Mouse (Mus musculus): ENCODE results near the gene Erlec1. TPM values are rescaled to one million over a fixed set of nuclear protein-coding genes. Genes with fewer than 3 reads are reported as not detected.

Gene Erlec1
- polyA plus RNA-seq (2015; fragmentation: Nextera tagmentation; extraction: Ambion mirVana) = 9.3 and 10.0 TPM in 2 replicates

GRCm38 (mm10) chr11:30954279-30954725, at the start of gene Erlec1:
Erlec1 (minus strand) TSS chr11:30954335.
- peaks cover 4% of the 10 kb centered on the region; the same call in 1 of the 2 replicates for H3K9me3 ChIP-seq
- H3K4me3 ChIP-seq = peak within 1 kb of the TSS; percentile 78
- H3K9ac ChIP-seq = peak within 1 kb of the TSS; percentile 80
- H3K27me3 ChIP-seq (replicated peaks) = no peaks in the 10 kb centered on the region
- peak within 1 kb of the TSS; percentile 86 for H3K27ac ChIP-seq
- peak; percentile 100 for ATAC-seq (replicated peaks)
- H3K4me1 ChIP-seq = peaks cover 18% of the 10 kb centered on the region
- WGBS = under 1% methylated on average over 40 of the region's 40 CpGs
- peaks cover 5% of the 10 kb centered on the region; the same call in 1 of the 2 replicates for H3K36me3 ChIP-seq (replicated peaks)
- H3K4me2 ChIP-seq = peak within 1 kb of the TSS; percentile 84

GRCm38 (mm10) chr11:31001169-31001908, 47.2 kb upstream of the Erlec1 start:
- 96% methylated on average over 4 of the region's 4 CpGs for WGBS
- no peaks in the 10 kb centered on the region for H3K4me1 ChIP-seq
- H3K27me3 ChIP-seq (replicated peaks) = no peaks in the 10 kb centered on the region
- no peak overlapping the region for H3K9ac ChIP-seq
- ATAC-seq (replicated peaks) = no peak
- no peaks in the 10 kb centered on the region for H3K9me3 ChIP-seq
- no peak overlapping the region for H3K4me2 ChIP-seq
- no peak overlapping the region for H3K4me3 ChIP-seq
- no peaks in the 10 kb centered on the region for H3K36me3 ChIP-seq (replicated peaks)
- no peak overlapping the region for H3K27ac ChIP-seq

DNA sequence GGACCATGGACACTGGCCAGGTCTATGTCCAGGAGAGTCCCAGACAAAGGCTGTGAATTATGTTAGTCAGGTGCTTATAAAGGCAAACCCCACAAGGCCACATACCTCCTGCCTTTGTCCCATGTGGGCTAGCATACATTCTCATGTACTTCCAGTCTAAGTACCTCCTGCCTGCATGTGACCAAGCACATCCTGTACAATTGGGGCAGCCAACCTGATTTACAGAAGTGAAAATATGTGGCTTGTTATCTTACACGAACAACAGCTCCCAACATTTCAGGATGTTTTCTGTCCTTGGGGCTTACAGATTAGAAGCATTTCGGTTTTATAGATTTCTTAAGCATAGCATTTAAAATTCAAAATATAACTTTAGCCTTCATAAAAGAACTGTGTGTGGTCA, 45.9 kb upstream of the Erlec1 start:
- no peaks in the 10 kb centered on the region for H3K9me3 ChIP-seq
- H3K9ac ChIP-seq = no peak overlapping the region
- ATAC-seq (replicated peaks) = no peak
- H3K4me3 ChIP-seq = no peak overlapping the region
- WGBS = 96% methylated on average over 2 of the region's 2 CpGs
- no peaks in the 10 kb centered on the region for H3K27me3 ChIP-seq (replicated peaks)
- H3K27ac ChIP-seq = no peak overlapping the region
- H3K4me1 ChIP-seq = no peaks in the 10 kb centered on the region
- H3K36me3 ChIP-seq (replicated peaks) = no peaks in the 10 kb centered on the region
- H3K4me2 ChIP-seq = no peak overlapping the region

DNA sequence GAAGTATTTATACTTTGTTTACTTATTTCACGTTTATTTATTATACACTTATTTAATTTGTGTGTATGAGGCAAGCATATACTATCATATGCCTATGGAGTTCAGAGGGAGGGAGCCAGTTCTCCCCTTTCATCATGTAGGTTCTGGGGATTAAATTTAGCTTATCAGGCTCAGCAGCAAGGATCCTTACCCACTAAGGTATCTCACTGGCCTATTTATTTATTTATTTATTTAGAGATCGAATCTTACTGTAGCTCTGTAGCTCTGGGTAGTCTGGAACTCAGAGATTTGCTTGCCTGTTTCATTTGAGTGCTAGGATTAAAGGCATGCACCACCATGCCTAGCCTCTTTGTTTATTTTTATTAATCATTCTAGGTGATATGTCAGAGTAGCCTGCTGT, 44.6 kb upstream of the Erlec1 start:
- WGBS = 87% methylated on average over 2 of the region's 2 CpGs
- Histone ChIP-seq H3K9ac (no peak overlapping the region), H3K4me2 (no peak overlapping the region), H3K27me3 (replicated peaks) (no peaks in the 10 kb centered on the region), H3K4me1 (no peaks in the 10 kb centered on the region), H3K27ac (no peak overlapping the region), H3K36me3 (replicated peaks) (no peaks in the 10 kb centered on the region), H3K9me3 (no peaks in the 10 kb centered on the region), H3K4me3 (no peak overlapping the region)
- no peak for ATAC-seq (replicated peaks)

- Histone ChIP-seq H3K9me3 (no peaks in the 10 kb centered on the region), H3K4me1 (no peaks in the 10 kb centered on the region), H3K4me3 (no peak overlapping the region), H3K9ac (no peak overlapping the region), H3K4me2 (no peak overlapping the region), H3K27ac (no peak overlapping the region), H3K27me3 (replicated peaks) (no peaks in the 10 kb centered on the region), H3K36me3 (replicated peaks) (no peaks in the 10 kb centered on the region)
- WGBS = 91% methylated on average over 5 of the region's 5 CpGs
- no peak for ATAC-seq (replicated peaks)
Measured at GRCm38 (mm10) chr11:30998199-30998598, 44.1 kb upstream of the Erlec1 start.

GRCm38 (mm10) chr11:30996670-30997069, 42.5 kb upstream of the Erlec1 start:
- Histone ChIP-seq H3K9ac (no peak overlapping the region), H3K27ac (no peak overlapping the region), H3K4me3 (no peak overlapping the region), H3K36me3 (replicated peaks) (no peaks in the 10 kb centered on the region), H3K4me1 (no peaks in the 10 kb centered on the region), H3K9me3 (no peaks in the 10 kb centered on the region), H3K4me2 (no peak overlapping the region), H3K27me3 (replicated peaks) (no peaks in the 10 kb centered on the region)
- WGBS = 91% methylated on average over 3 of the region's 3 CpGs
- ATAC-seq (replicated peaks) = no peak

- peak overlapping the region; percentile 72 for H3K4me2 ChIP-seq
- H3K9ac ChIP-seq = peak overlapping the region; percentile 78
- H3K27ac ChIP-seq = peak overlapping the region; percentile 81
- H3K4me1 ChIP-seq = peaks cover 10% of the 10 kb centered on the region
- H3K4me3 ChIP-seq = peak overlapping the region; percentile 72
- 5% methylated on average over 2 of the region's 2 CpGs for WGBS
- H3K27me3 ChIP-seq (replicated peaks) = no peaks in the 10 kb centered on the region
- no peaks in the 10 kb centered on the region for H3K9me3 ChIP-seq
- peak; percentile 85 for ATAC-seq (replicated peaks)
- no peaks in the 10 kb centered on the region for H3K36me3 ChIP-seq (replicated peaks)
Measured at GRCm38 (mm10) chr11:30986625-30987017, 32.5 kb upstream of the Erlec1 start.

GRCm38 (mm10) chr11:30985877-30986624, 31.9 kb upstream of the Erlec1 start, which contains the start of gene Chac2:
Chac2 (minus strand) TSS chr11:30986350.
- peak; percentile 99 for ATAC-seq (replicated peaks)
- H3K9me3 ChIP-seq = no peaks in the 10 kb centered on the region
- peak within 1 kb of the TSS; percentile 72 for H3K4me2 ChIP-seq
- H3K27me3 ChIP-seq (replicated peaks) = no peaks in the 10 kb centered on the region
- H3K4me3 ChIP-seq = peak within 1 kb of the TSS; percentile 72
- 1% methylated on average over 22 of the region's 22 CpGs for WGBS
- H3K27ac ChIP-seq = peak within 1 kb of the TSS; percentile 81
- no peaks in the 10 kb centered on the region for H3K36me3 ChIP-seq (replicated peaks)
- H3K9ac ChIP-seq = peak within 1 kb of the TSS; percentile 78
- H3K4me1 ChIP-seq = peaks cover 10% of the 10 kb centered on the region

DNA sequence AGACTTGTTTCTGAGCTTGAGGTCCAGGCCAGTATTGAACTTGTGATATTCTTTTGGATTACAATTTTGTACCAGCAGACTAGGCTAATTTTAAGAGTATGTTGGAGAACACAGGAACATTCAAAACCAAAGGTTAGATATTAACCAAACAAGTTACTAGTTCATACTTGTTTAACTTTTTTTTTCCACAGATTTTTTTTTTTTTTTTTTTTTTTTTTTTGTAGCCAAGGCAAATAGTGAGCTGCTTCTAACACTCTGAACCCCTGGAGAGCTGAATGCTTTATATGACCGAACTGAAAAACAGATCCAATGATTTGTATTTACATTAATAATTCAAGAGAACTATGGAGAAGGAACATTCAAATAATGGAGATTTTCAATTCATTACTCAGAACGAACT, 31.1 kb upstream of the Erlec1 start:
- Histone ChIP-seq H3K36me3 (replicated peaks) (no peaks in the 10 kb centered on the region), H3K4me2 (peak overlapping the region; percentile 72), H3K4me3 (peak overlapping the region; percentile 72), H3K4me1 (peaks cover 10% of the 10 kb centered on the region), H3K9me3 (no peaks in the 10 kb centered on the region), H3K9ac (no peak overlapping the region), H3K27me3 (replicated peaks) (no peaks in the 10 kb centered on the region), H3K27ac (no peak overlapping the region)
- ATAC-seq (replicated peaks) = no peak
- 28% methylated on average over 2 of the region's 2 CpGs for WGBS

GRCm38 (mm10) chr11:30953469-30954154, 523 bp downstream of the Erlec1 start:
- Histone ChIP-seq H3K4me1 (peaks cover 18% of the 10 kb centered on the region), H3K27ac (peak overlapping the region; percentile 86), H3K9ac (peak overlapping the region; percentile 76), H3K9me3 (peaks cover 3% of the 10 kb centered on the region; the same call in 1 of the 2 replicates), H3K27me3 (replicated peaks) (no peaks in the 10 kb centered on the region), H3K4me3 (peak overlapping the region; percentile 78), H3K4me2 (peak overlapping the region; percentile 59), H3K36me3 (replicated peaks) (peaks cover 8% of the 10 kb centered on the region; the same call in 1 of the 2 replicates)
- ATAC-seq (replicated peaks) = peak; percentile 92
- under 1% methylated on average over 24 of the region's 32 CpGs for WGBS

- 73% methylated on average over 5 of the region's 5 CpGs for WGBS
- ATAC-seq (replicated peaks) = no peak
Measured at GRCm38 (mm10) chr11:30952829-30953228, 1.3 kb downstream of the Erlec1 start.

DNA sequence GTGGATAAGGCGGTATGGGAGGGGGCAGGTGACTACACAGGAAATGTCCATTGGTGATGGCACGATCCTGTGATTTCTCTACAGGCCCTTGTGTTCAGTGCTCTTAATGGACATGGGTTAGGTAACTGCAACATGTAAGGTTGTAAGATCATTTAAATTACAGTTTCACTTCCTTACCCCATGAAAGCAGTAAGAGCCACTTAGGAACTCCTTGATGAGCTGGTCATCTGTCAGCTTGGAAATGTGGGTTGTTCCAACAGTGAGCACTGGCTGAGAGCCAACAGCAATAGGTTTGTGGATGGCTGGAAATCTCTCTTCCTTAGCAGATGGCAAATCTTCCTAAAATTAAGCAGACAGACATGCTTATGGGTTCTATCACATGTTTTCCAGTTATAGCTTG, 10.6 kb downstream of the Erlec1 start:
- WGBS = 93% methylated on average over 2 of the region's 2 CpGs

More at GRCm38 (mm10) chr11:30952829-30953228, 1.3 kb downstream of the Erlec1 start:
- H3K4me3 ChIP-seq = peak overlapping the region; percentile 78
- no peak overlapping the region for H3K27ac ChIP-seq
- no peaks in the 10 kb centered on the region; the same call in 1 of the 2 replicates for H3K9me3 ChIP-seq
- no peaks in the 10 kb centered on the region for H3K27me3 ChIP-seq (replicated peaks)
- H3K9ac ChIP-seq = peak overlapping the region; percentile 76; the same call in 1 of the 2 replicates
- peaks cover 13% of the 10 kb centered on the region; the same call in 1 of the 2 replicates for H3K36me3 ChIP-seq (replicated peaks)
- peak overlapping the region; percentile 59 for H3K4me2 ChIP-seq
- H3K4me1 ChIP-seq = peaks cover 18% of the 10 kb centered on the region

More for the DNA sequence above, 10.6 kb downstream of the Erlec1 start:
- H3K4me2 ChIP-seq = no peak overlapping the region
- no peaks in the 10 kb centered on the region for H3K9me3 ChIP-seq
- H3K4me1 ChIP-seq = no peaks in the 10 kb centered on the region
- H3K9ac ChIP-seq = no peak overlapping the region
- H3K27ac ChIP-seq = no peak overlapping the region
- ATAC-seq (replicated peaks) = no peak
- H3K36me3 ChIP-seq (replicated peaks) = peaks cover 54% of the 10 kb centered on the region
- H3K27me3 ChIP-seq (replicated peaks) = no peaks in the 10 kb centered on the region
- no peak overlapping the region for H3K4me3 ChIP-seq
